Mouse (Mus musculus): ENCODE data around the gene Rpa1. TPM values are rescaled to one million over a fixed set of nuclear protein-coding genes. Genes with fewer than 3 reads are reported as not detected.
A peak's percentile ranks its signal among the peaks of the same experiment; 100 is the strongest.

Rpa1 gene
- polyA plus RNA-seq, 1 experiment from 2014 or later: 44.7 TPM

GRCm38 (mm10) chr11:75336676-75337075, 11.4 kb downstream of the Rpa1 start:
- H3K36me3 ChIP-seq (ENCODE audit: insufficient read depth, low read length): no peaks in the 10 kb centered on the region
- no peak overlapping the region for H3K27ac ChIP-seq (ENCODE audit: low read length)

GRCm38 (mm10) chr11:75325969-75326311, 22.2 kb downstream of the Rpa1 start:
- no peak overlapping the region for H3K27ac ChIP-seq (ENCODE audit: low read length)
- ATAC-seq: no peak
- H3K9ac ChIP-seq (replicated peaks; ENCODE audit: low read depth): no peak overlapping the region
- H3K4me2 ChIP-seq (replicated peaks; ENCODE audit: low read depth, low read length): no peak overlapping the region
- WGBS: 48% methylated on average over 7 of the region's 7 CpGs
- H3K4me3 ChIP-seq (ENCODE audit: low read depth, low read length): no peak overlapping the region
- no peaks in the 10 kb centered on the region for H3K4me1 ChIP-seq (ENCODE audit: insufficient read depth, low read depth, low read length)
- H3K27me3 ChIP-seq (replicated peaks; ENCODE audit: insufficient read depth, low read length): no peaks in the 10 kb centered on the region
- DNase-seq (ENCODE audit: low spot score): peak; percentile 28
- TF ChIP-seq CTCF (IDR thresholded peaks at IDR 0.05): no peak
- TF ChIP-seq EP300 (IDR thresholded peaks at IDR 0.05): no peak
- H3K9me3 ChIP-seq (ENCODE audit: low read length): no peaks in the 10 kb centered on the region
- no peaks in the 10 kb centered on the region; the same call in 1 of the 2 replicates for H3K36me3 ChIP-seq (ENCODE audit: insufficient read depth, low read length)

More at GRCm38 (mm10) chr11:75336676-75337075, 11.4 kb downstream of the Rpa1 start:
- H3K4me2 ChIP-seq (replicated peaks; ENCODE audit: low read depth, low read length): no peak overlapping the region
- H3K27me3 ChIP-seq (replicated peaks; ENCODE audit: insufficient read depth, low read length): no peaks in the 10 kb centered on the region
- 57% methylated on average over 8 of the region's 8 CpGs for WGBS
- no peaks in the 10 kb centered on the region for H3K4me1 ChIP-seq (ENCODE audit: insufficient read depth, low read depth, low read length)
- H3K4me3 ChIP-seq (ENCODE audit: low read depth, low read length): no peak overlapping the region
- no peak overlapping the region for H3K9ac ChIP-seq (replicated peaks; ENCODE audit: low read depth)
- TF ChIP-seq CTCF (IDR thresholded peaks at IDR 0.05): no peak
- TF ChIP-seq EP300 (IDR thresholded peaks at IDR 0.05): 0 out of 2 replicates have a peak, but pooled peaks have one; percentile 15
- no peaks in the 10 kb centered on the region for H3K9me3 ChIP-seq (ENCODE audit: low read length)
- DNase-seq (ENCODE audit: low spot score): no peak
- peak; percentile 46; the same call in 1 of the 2 replicates for ATAC-seq

GRCm38 (mm10) chr11:75325116-75325968, 22.8 kb downstream of the Rpa1 start:
- no peak overlapping the region for H3K9ac ChIP-seq (replicated peaks; ENCODE audit: low read depth)
- no peak for TF ChIP-seq EP300 (IDR thresholded peaks at IDR 0.05)
- H3K4me3 ChIP-seq (ENCODE audit: low read depth, low read length): no peak overlapping the region
- 45% methylated on average over 16 of the region's 16 CpGs for WGBS
- no peak overlapping the region for H3K4me2 ChIP-seq (replicated peaks; ENCODE audit: low read depth, low read length)
- H3K4me1 ChIP-seq (ENCODE audit: insufficient read depth, low read depth, low read length): no peaks in the 10 kb centered on the region
- no peak overlapping the region for H3K27ac ChIP-seq (ENCODE audit: low read length)
- ATAC-seq (no peak), DNase-seq (ENCODE audit: low spot score) (no peak)
- H3K27me3 ChIP-seq (replicated peaks; ENCODE audit: insufficient read depth, low read length): no peaks in the 10 kb centered on the region
- H3K9me3 ChIP-seq (ENCODE audit: low read length): no peaks in the 10 kb centered on the region
- H3K36me3 ChIP-seq (ENCODE audit: insufficient read depth, low read length): no peaks in the 10 kb centered on the region; the same call in 1 of the 2 replicates

- no peak for ATAC-seq
Observed at GRCm38 (mm10) chr11:75324433-75324832, 23.7 kb downstream of the Rpa1 start.

GRCm38 (mm10) chr11:75323326-75323737, 24.8 kb downstream of the Rpa1 start:
- no peak overlapping the region for H3K9ac ChIP-seq (replicated peaks; ENCODE audit: low read depth)
- H3K27ac ChIP-seq (ENCODE audit: low read length): no peak overlapping the region
- H3K4me3 ChIP-seq (ENCODE audit: low read depth, low read length): no peak overlapping the region
- H3K36me3 ChIP-seq (ENCODE audit: insufficient read depth, low read length): no peaks in the 10 kb centered on the region; the same call in 1 of the 2 replicates
- ATAC-seq (no peak), DNase-seq (ENCODE audit: low spot score) (no peak)
- no peaks in the 10 kb centered on the region for H3K27me3 ChIP-seq (replicated peaks; ENCODE audit: insufficient read depth, low read length)
- 52% methylated on average over 8 of the region's 8 CpGs for WGBS
- TF ChIP-seq CTCF (IDR thresholded peaks at IDR 0.05): peak; percentile 42
- no peak for TF ChIP-seq EP300 (IDR thresholded peaks at IDR 0.05)
- no peaks in the 10 kb centered on the region for H3K9me3 ChIP-seq (ENCODE audit: low read length)
- H3K4me1 ChIP-seq (ENCODE audit: insufficient read depth, low read depth, low read length): no peaks in the 10 kb centered on the region
- H3K4me2 ChIP-seq (replicated peaks; ENCODE audit: low read depth, low read length): no peak overlapping the region

More at GRCm38 (mm10) chr11:75324433-75324832, 23.7 kb downstream of the Rpa1 start:
- no peaks in the 10 kb centered on the region for H3K9me3 ChIP-seq (ENCODE audit: low read length)
- no peak overlapping the region for H3K4me3 ChIP-seq (ENCODE audit: low read depth, low read length)
- no peak for DNase-seq (ENCODE audit: low spot score)
- H3K27ac ChIP-seq (ENCODE audit: low read length): no peak overlapping the region
- TF ChIP-seq EP300 (IDR thresholded peaks at IDR 0.05) (no peak), CTCF (IDR thresholded peaks at IDR 0.05) (no peak)
- H3K27me3 ChIP-seq (replicated peaks; ENCODE audit: insufficient read depth, low read length): no peaks in the 10 kb centered on the region
- H3K4me1 ChIP-seq (ENCODE audit: insufficient read depth, low read depth, low read length): no peaks in the 10 kb centered on the region
- no peaks in the 10 kb centered on the region; the same call in 1 of the 2 replicates for H3K36me3 ChIP-seq (ENCODE audit: insufficient read depth, low read length)
- H3K4me2 ChIP-seq (replicated peaks; ENCODE audit: low read depth, low read length): no peak overlapping the region
- no peak overlapping the region for H3K9ac ChIP-seq (replicated peaks; ENCODE audit: low read depth)
- 82% methylated on average over 2 of the region's 2 CpGs for WGBS

GRCm38 (mm10) chr11:75319246-75319645, 28.9 kb downstream of the Rpa1 start:
- peaks cover 10% of the 10 kb centered on the region; the same call in 1 of the 2 replicates for H3K36me3 ChIP-seq (ENCODE audit: insufficient read depth, low read length)
- H3K4me3 ChIP-seq (ENCODE audit: low read depth, low read length): no peak overlapping the region
- no peak for ATAC-seq
- DNase-seq (ENCODE audit: low spot score): no peak
- H3K27ac ChIP-seq (ENCODE audit: low read length): no peak overlapping the region
- 42% methylated on average over 5 of the region's 5 CpGs for WGBS
- H3K27me3 ChIP-seq (replicated peaks; ENCODE audit: insufficient read depth, low read length): no peaks in the 10 kb centered on the region
- TF ChIP-seq EP300 (IDR thresholded peaks at IDR 0.05): no peak
- peak overlapping the region; percentile 29; the same call in 1 of the 2 replicates for H3K4me2 ChIP-seq (replicated peaks; ENCODE audit: low read depth, low read length)
- no peaks in the 10 kb centered on the region for H3K9me3 ChIP-seq (ENCODE audit: low read length)
- H3K9ac ChIP-seq (replicated peaks; ENCODE audit: low read depth): no peak overlapping the region
- H3K4me1 ChIP-seq (ENCODE audit: insufficient read depth, low read depth, low read length): no peaks in the 10 kb centered on the region
